Mouse (Mus musculus) erythroblast, embryonic 14.5 days (primary cell): Measurements from ENCODE around the gene Hist1h3h. TPM values are rescaled to one million over a fixed set of nuclear protein-coding genes. Genes with fewer than 3 reads are reported as not detected.
"Not testable (repeated sequence)": the region's sequence is repeated elsewhere in the genome, so short reads cannot be mapped to it uniquely, and the experiment has no call there.

Experiments used
- H3K27me3 ChIP-seq: 2 replicates; pipeline ENCODE4 v1.6.1; 2012; ENCODE audit warnings: inconsistent platforms; ENCODE audit not compliant: control insufficient read depth
- H3K36me3 ChIP-seq: 2 replicates; pipeline ENCODE4 v1.6.1; 2012; ENCODE audit warnings: mild to moderate bottlenecking, inconsistent platforms; ENCODE audit not compliant: control insufficient read depth
- H3K4me1 ChIP-seq: 2 replicates; pipeline ENCODE4 v1.6.1; 2012; ENCODE audit warnings: inconsistent platforms; ENCODE audit not compliant: control insufficient read depth
- H3K4me3 ChIP-seq: replicated peaks from 2 replicates; pipeline ENCODE3; 2012; ENCODE audit warnings: moderate library complexity, mild to moderate bottlenecking, inconsistent platforms
- H3K9me3 ChIP-seq: 2 replicates; pipeline ENCODE4 v1.6.1; 2012; ENCODE audit warnings: low read length, inconsistent platforms, mixed read lengths; ENCODE audit not compliant: control insufficient read depth
- GATA1 ChIP-seq: IDR thresholded peaks from 2 replicates; pipeline ENCODE4 v1.6.1; 2012; ENCODE audit warnings: low read length, inconsistent platforms, mixed read lengths
- TAL1 ChIP-seq: IDR thresholded peaks from 3 replicates; pipeline ENCODE4 v1.6.1; 2012; ENCODE audit warnings: low read length, inconsistent platforms, mixed read lengths
- polyA plus RNA-seq: library from polyadenylated mRNA; stranded (reverse); fragments of >175 nt; gene quantifications from 2 replicates; pipeline ENCODE4 v1.2.3, GENCODE M21; 2012

Hist1h3h gene
- polyA plus RNA-seq, 1 experiment = 67.4 TPM

GRCm38 (mm10) chr13:21751417-21751816 lies 34.0 kb downstream of the Hist1h3h start:
- TF ChIP-seq TAL1 = no peak
- no peak for TF ChIP-seq GATA1
- peaks cover 25% of the 10 kb centered on the region for H3K36me3 ChIP-seq
- peaks cover 60% of the 10 kb centered on the region for H3K4me1 ChIP-seq
- H3K4me3 ChIP-seq = peak overlapping the region; percentile 64
- H3K9me3 ChIP-seq = no peaks in the 10 kb centered on the region
- H3K27me3 ChIP-seq = no peaks in the 10 kb centered on the region

DNA sequence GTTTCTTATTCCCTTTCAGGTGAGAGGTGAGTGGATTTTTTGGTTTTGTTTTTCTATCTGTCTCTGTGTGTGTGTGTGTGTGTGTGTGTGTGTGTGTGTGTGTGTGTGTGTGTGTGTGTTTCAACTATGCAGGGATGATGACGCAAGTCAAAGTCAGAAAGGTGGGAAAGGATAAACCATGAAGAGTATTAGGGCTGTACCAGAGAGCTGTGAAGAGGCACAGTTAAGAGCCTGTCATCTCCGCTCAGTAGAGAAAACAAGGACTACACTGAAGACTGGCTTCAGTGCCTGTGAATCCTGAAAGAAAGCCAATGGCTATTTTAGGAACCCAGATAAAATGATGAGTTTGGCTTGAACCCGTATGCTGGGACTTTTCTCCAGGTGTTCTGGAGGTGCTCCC lies 34.4 kb downstream of the Hist1h3h start:
- no peak for TF ChIP-seq TAL1
- TF ChIP-seq GATA1 = no peak
- H3K4me3 ChIP-seq = peak overlapping the region; percentile 64
- peaks cover 60% of the 10 kb centered on the region for H3K4me1 ChIP-seq
- no peaks in the 10 kb centered on the region for H3K27me3 ChIP-seq
- H3K9me3 ChIP-seq = no peaks in the 10 kb centered on the region
- peaks cover 23% of the 10 kb centered on the region for H3K36me3 ChIP-seq

- TF ChIP-seq TAL1 = no peak
- no peak for TF ChIP-seq GATA1
- H3K4me3 ChIP-seq = peak overlapping the region; percentile 64
- peaks cover 58% of the 10 kb centered on the region for H3K4me1 ChIP-seq
- H3K27me3 ChIP-seq = no peaks in the 10 kb centered on the region
- H3K9me3 ChIP-seq = no peaks in the 10 kb centered on the region
- H3K36me3 ChIP-seq = peaks cover 21% of the 10 kb centered on the region
Observed at GRCm38 (mm10) chr13:21752356-21752755, 34.9 kb downstream of the Hist1h3h start.

GRCm38 (mm10) chr13:21753051-21753523 lies 35.6 kb downstream of the Hist1h3h start:
- Histone ChIP-seq H3K4me3 (peak overlapping the region; percentile 64), H3K9me3 (no peaks in the 10 kb centered on the region), H3K4me1 (peaks cover 54% of the 10 kb centered on the region), H3K36me3 (peaks cover 19% of the 10 kb centered on the region), H3K27me3 (no peaks in the 10 kb centered on the region)
- no peak for TF ChIP-seq GATA1
- TF ChIP-seq TAL1 = no peak

GRCm38 (mm10) chr13:21753524-21754285 lies 36.2 kb downstream of the Hist1h3h start, which contains the start of the genes Hist1h2ak and Hist1h2bn:
Hist1h2ak (minus strand) TSS chr13:21753827.
Hist1h2bn (plus strand) TSS chr13:21754123.
- not testable (repeated sequence) for H3K9me3 ChIP-seq, H3K27me3 ChIP-seq
- Histone ChIP-seq H3K4me1 (peaks cover 49% of the 10 kb centered on the region), H3K4me3 (peak within 1 kb of the TSS; percentile 65), H3K36me3 (peaks cover 14% of the 10 kb centered on the region)
- 0 out of 2 replicates have a peak, but pooled peaks have one; percentile 21 for TF ChIP-seq GATA1

DNA sequence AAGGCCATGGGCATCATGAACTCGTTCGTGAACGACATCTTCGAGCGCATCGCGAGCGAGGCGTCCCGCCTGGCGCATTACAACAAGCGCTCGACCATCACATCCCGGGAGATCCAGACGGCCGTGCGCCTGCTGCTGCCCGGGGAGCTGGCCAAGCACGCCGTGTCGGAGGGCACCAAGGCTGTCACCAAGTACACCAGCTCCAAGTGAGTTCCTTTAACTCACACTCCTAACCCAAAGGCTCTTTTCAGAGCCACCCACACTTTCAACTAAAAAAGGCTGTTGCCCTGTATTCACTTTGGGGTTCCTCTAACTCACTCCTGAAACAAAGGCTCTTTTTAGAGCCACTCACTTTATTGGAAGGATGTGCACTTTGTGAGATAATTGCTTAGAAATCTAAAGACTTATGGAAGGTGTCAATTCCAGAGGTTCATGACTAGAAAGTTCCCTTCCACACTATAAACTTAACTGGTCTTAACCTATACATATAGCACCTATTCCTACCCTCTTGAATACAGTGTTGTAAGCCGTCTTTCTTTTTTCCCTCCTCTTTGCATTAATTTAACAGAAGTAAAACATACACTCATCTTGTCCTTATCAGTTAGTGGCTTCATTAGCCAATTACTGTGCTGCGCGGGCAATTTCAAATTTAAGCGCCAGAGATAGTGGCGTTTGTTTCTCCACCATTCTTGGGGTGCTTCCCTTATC lies 37.0 kb downstream of the Hist1h3h start:
- peak overlapping the region; percentile 65 for H3K4me3 ChIP-seq
- H3K27me3 ChIP-seq, H3K36me3 ChIP-seq, H3K9me3 ChIP-seq: not testable (repeated sequence)
- peak; percentile 89 for TF ChIP-seq GATA1
- H3K4me1 ChIP-seq = peaks cover 49% of the 10 kb centered on the region

GRCm38 (mm10) chr13:21755707-21756106 lies 38.2 kb downstream of the Hist1h3h start:
- Histone ChIP-seq H3K36me3 (peaks cover 7% of the 10 kb centered on the region), H3K4me1 (peaks cover 47% of the 10 kb centered on the region), H3K4me3 (peak overlapping the region; percentile 65), H3K27me3 (no peaks in the 10 kb centered on the region), H3K9me3 (no peaks in the 10 kb centered on the region)
- TF ChIP-seq GATA1 (no peak), TAL1 (no peak)

Other genes starting within 250 kb of the Hist1h3h start
- gene Nkapl, start 249.2 kb upstream of the Hist1h3h start, polyA plus RNA-seq = 0.37 and 0.41 TPM in 2 replicates
- gene Zkscan4, start 238.8 kb upstream of the Hist1h3h start, polyA plus RNA-seq = 0.01 TPM in 1 of 2 replicates, not detected in the other
- gene Gm10065, start 238.2 kb upstream of the Hist1h3h start, polyA plus RNA-seq = not detected in 2 replicates
- gene AK157302, start 222.4 kb upstream of the Hist1h3h start, polyA plus RNA-seq = 0.05 and 0.06 TPM in 2 replicates
- gene Gm11273, start 216.2 kb upstream of the Hist1h3h start, polyA plus RNA-seq = 3.7 and 5.8 TPM in 2 replicates
- gene Zkscan8, start 186.5 kb upstream of the Hist1h3h start, polyA plus RNA-seq = 0.01 and 0.14 TPM in 2 replicates
- not detected in 2 replicates for gene Olfr1366, start 174.9 kb upstream of the Hist1h3h start, polyA plus RNA-seq
- not detected in 2 replicates for gene Olfr1535, start 157.8 kb upstream of the Hist1h3h start, polyA plus RNA-seq
- gene Olfr1364, start 135.9 kb upstream of the Hist1h3h start, polyA plus RNA-seq = not detected in 2 replicates
- not detected in 2 replicates for gene Olfr1362, start 103.6 kb upstream of the Hist1h3h start, polyA plus RNA-seq
- gene Olfr11, start 75.1 kb upstream of the Hist1h3h start, polyA plus RNA-seq = 0.04 TPM in 1 of 2 replicates, not detected in the other
- not detected in 2 replicates for gene Olfr1361, start 54.3 kb upstream of the Hist1h3h start, polyA plus RNA-seq
- gene Olfr1360, start 40.3 kb upstream of the Hist1h3h start, polyA plus RNA-seq = not detected in 2 replicates
- not detected in 2 replicates for gene Olfr1359, start 19.5 kb upstream of the Hist1h3h start, polyA plus RNA-seq
- 2.0 and 7.9 TPM in 2 replicates for gene Hist1h2bl, start 1.5 kb upstream of the Hist1h3h start, polyA plus RNA-seq
- 28.0 and 37.9 TPM in 2 replicates for gene Hist1h2ai, start 1.2 kb upstream of the Hist1h3h start, polyA plus RNA-seq
- 1.8 and 3.9 TPM in 2 replicates for gene Hist1h2bm, start 4.4 kb downstream of the Hist1h3h start, polyA plus RNA-seq
- 1.3 and 2.7 TPM in 2 replicates for gene Hist1h4j, start 17.4 kb downstream of the Hist1h3h start, polyA plus RNA-seq
- 23.3 and 64.1 TPM in 2 replicates for gene Hist1h4k, start 32.8 kb downstream of the Hist1h3h start, polyA plus RNA-seq
- 57.8 and 123 TPM in 2 replicates for gene Hist1h2ak, start 36.2 kb downstream of the Hist1h3h start, polyA plus RNA-seq
- 2.7 and 5.2 TPM in 2 replicates for gene Hist1h2bn, start 36.5 kb downstream of the Hist1h3h start, polyA plus RNA-seq
- gene Hist1h1b, start 63.0 kb downstream of the Hist1h3h start, polyA plus RNA-seq = 2.6 and 5.0 TPM in 2 replicates
- 16.8 and 41.5 TPM in 2 replicates for gene Hist1h3i, start 65.7 kb downstream of the Hist1h3h start, polyA plus RNA-seq
- gene Hist1h2an, start 69.6 kb downstream of the Hist1h3h start, polyA plus RNA-seq = 15.8 and 41.3 TPM in 2 replicates
- gene Hist1h2bp, start 69.8 kb downstream of the Hist1h3h start, polyA plus RNA-seq = 2.2 and 5.1 TPM in 2 replicates
- 12.6 and 20.2 TPM in 2 replicates for gene Hist1h2bq, start 92.5 kb downstream of the Hist1h3h start, polyA plus RNA-seq
- 4,119 and 4,310 TPM in 2 replicates for gene Hist1h2ao, start 92.8 kb downstream of the Hist1h3h start, polyA plus RNA-seq
- gene Hist1h4m, start 94.1 kb downstream of the Hist1h3h start, polyA plus RNA-seq = 26.4 and 43.3 TPM in 2 replicates
- gene Hist1h4n, start 114.5 kb downstream of the Hist1h3h start, polyA plus RNA-seq = 0.78 and 5.7 TPM in 2 replicates
- 9,149 and 11,620 TPM in 2 replicates for gene Hist1h2ap, start 115.8 kb downstream of the Hist1h3h start, polyA plus RNA-seq
- gene Hist1h2br, start 116.1 kb downstream of the Hist1h3h start, polyA plus RNA-seq = 12.4 and 21.9 TPM in 2 replicates
- gene Zfp184, start 227.4 kb downstream of the Hist1h3h start, polyA plus RNA-seq = not detected in 2 replicates